Mouse (Mus musculus) limb, embryonic 10.5 days (tissue): ENCODE data around the gene Stxbp6. TPM values are rescaled to one million over a fixed set of nuclear protein-coding genes. Genes with fewer than 3 reads are reported as not detected.

Experiments
- DNase-seq: peaks from one replicate; pipeline ENCODE4 v3.0.0-alpha.2; 2017; ENCODE audit warnings: low spot score
- H3K27ac ChIP-seq: fragments of 300-500 bp; sonication (generic); 2 replicates; pipeline ENCODE4 v1.5.1; 2016; ENCODE audit warnings: mild to moderate bottlenecking
- H3K27me3 ChIP-seq: fragments of 300-500 bp; sonication (generic); 2 replicates; pipeline ENCODE4 v1.6.1; 2016; ENCODE audit warnings: low read depth, mild to moderate bottlenecking; ENCODE audit not compliant: poor library complexity, severe bottlenecking
- H3K36me3 ChIP-seq: fragments of 300-500 bp; sonication (generic); 2 replicates; pipeline ENCODE4 v1.6.1; 2016; ENCODE audit warnings: mild to moderate bottlenecking, moderate library complexity
- H3K4me1 ChIP-seq: fragments of 300-500 bp; sonication (generic); 2 replicates; pipeline ENCODE4 v1.6.1; 2016
- H3K4me3 ChIP-seq: fragments of 300-500 bp; sonication (generic); 2 replicates; pipeline ENCODE4 v1.5.1; 2016; ENCODE audit warnings: mild to moderate bottlenecking, moderate library complexity
- H3K9me3 ChIP-seq: fragments of 300-500 bp; sonication (generic); replicated peaks from 2 replicates; pipeline ENCODE4 v1.6.1; 2016; ENCODE audit warnings: mild to moderate bottlenecking
- WGBS: fragments of 180-500 bp; shearing (Covaris S2); methylation state at CpG from one replicate; pipeline ENCODE4 v1.1.7; 2016; 5-methylcytosine and 5-hydroxymethylcytosine counted together
- polyA plus RNA-seq: library from polyadenylated mRNA; unstranded; fragments of >200 nt; fragmentation: Nextera tagmentation; extraction: Ambion mirVana; gene quantifications from 2 replicates; pipeline ENCODE4 v1.2.1, GENCODE M21; 2016

The Stxbp6 gene
- polyA plus RNA-seq, 1 experiment from 2014 or later: 12.5 TPM

- 90% methylated on average over 2 of the region's 2 CpGs for WGBS
- Histone ChIP-seq H3K27ac (no peak overlapping the region), H3K36me3 (no peaks in the 10 kb centered on the region), H3K27me3 (no peaks in the 10 kb centered on the region), H3K4me3 (no peak overlapping the region), H3K9me3 (no peaks in the 10 kb centered on the region), H3K4me1 (peaks cover 9% of the 10 kb centered on the region; the same call in 1 of the 2 replicates)
- DNase-seq: no peak
Observed at GRCm38 (mm10) chr12:45009984-45010611, 64.4 kb downstream of the Stxbp6 start.

- H3K27me3 ChIP-seq: no peaks in the 10 kb centered on the region
- no peaks in the 10 kb centered on the region for H3K36me3 ChIP-seq
- H3K27ac ChIP-seq: no peak overlapping the region
- 95% methylated on average over 2 of the region's 2 CpGs for WGBS
- H3K4me1 ChIP-seq: no peaks in the 10 kb centered on the region
- H3K9me3 ChIP-seq: no peaks in the 10 kb centered on the region
- no peak for DNase-seq
- no peak overlapping the region for H3K4me3 ChIP-seq
Observed at GRCm38 (mm10) chr12:45006569-45006968, 67.9 kb downstream of the Stxbp6 start.

- WGBS: 88% methylated on average over 4 of the region's 4 CpGs
- Histone ChIP-seq H3K27me3 (no peaks in the 10 kb centered on the region), H3K9me3 (no peaks in the 10 kb centered on the region), H3K4me1 (no peaks in the 10 kb centered on the region), H3K36me3 (no peaks in the 10 kb centered on the region), H3K27ac (no peak overlapping the region), H3K4me3 (no peak overlapping the region)
- no peak for DNase-seq
Observed at GRCm38 (mm10) chr12:45006049-45006448, 68.5 kb downstream of the Stxbp6 start.

- Histone ChIP-seq H3K9me3 (no peaks in the 10 kb centered on the region), H3K4me3 (no peak overlapping the region), H3K27ac (no peak overlapping the region), H3K27me3 (no peaks in the 10 kb centered on the region), H3K4me1 (no peaks in the 10 kb centered on the region), H3K36me3 (no peaks in the 10 kb centered on the region)
- DNase-seq: no peak
- WGBS: 86% methylated on average over 1 of the region's 1 CpGs
Observed at GRCm38 (mm10) chr12:45001996-45002395, 72.5 kb downstream of the Stxbp6 start.

- WGBS: 91% methylated on average over 4 of the region's 4 CpGs
- Histone ChIP-seq H3K27me3 (no peaks in the 10 kb centered on the region), H3K27ac (no peak overlapping the region), H3K4me3 (no peak overlapping the region), H3K36me3 (no peaks in the 10 kb centered on the region), H3K4me1 (no peaks in the 10 kb centered on the region), H3K9me3 (no peaks in the 10 kb centered on the region)
- DNase-seq: no peak
Observed at GRCm38 (mm10) chr12:44997422-44997821, 77.1 kb downstream of the Stxbp6 start.

- Histone ChIP-seq H3K9me3 (no peaks in the 10 kb centered on the region), H3K27me3 (no peaks in the 10 kb centered on the region), H3K27ac (no peak overlapping the region), H3K36me3 (no peaks in the 10 kb centered on the region), H3K4me3 (no peak overlapping the region), H3K4me1 (no peaks in the 10 kb centered on the region)
- no peak for DNase-seq
- 91% methylated on average over 3 of the region's 3 CpGs for WGBS
Observed at GRCm38 (mm10) chr12:44996897-44997296, 77.6 kb downstream of the Stxbp6 start.

- WGBS: 87% methylated on average over 2 of the region's 2 CpGs
- H3K4me3 ChIP-seq: no peak overlapping the region
- no peak overlapping the region for H3K27ac ChIP-seq
- H3K36me3 ChIP-seq: no peaks in the 10 kb centered on the region
- no peaks in the 10 kb centered on the region for H3K27me3 ChIP-seq
- H3K4me1 ChIP-seq: no peaks in the 10 kb centered on the region
- DNase-seq: no peak
- no peaks in the 10 kb centered on the region for H3K9me3 ChIP-seq
Observed at GRCm38 (mm10) chr12:44996274-44996673, 78.2 kb downstream of the Stxbp6 start.

GRCm38 (mm10) chr12:44993391-44993790, 81.1 kb downstream of the Stxbp6 start:
- Histone ChIP-seq H3K27me3 (no peaks in the 10 kb centered on the region), H3K27ac (no peak overlapping the region), H3K4me1 (peaks cover 5% of the 10 kb centered on the region; the same call in 1 of the 2 replicates), H3K36me3 (no peaks in the 10 kb centered on the region), H3K9me3 (no peaks in the 10 kb centered on the region), H3K4me3 (no peak overlapping the region)
- WGBS: 89% methylated on average over 3 of the region's 3 CpGs
- DNase-seq: no peak

- no peak overlapping the region for H3K4me3 ChIP-seq
- DNase-seq: no peak
- peaks cover 5% of the 10 kb centered on the region; the same call in 1 of the 2 replicates for H3K4me1 ChIP-seq
- no peaks in the 10 kb centered on the region for H3K27me3 ChIP-seq
- H3K36me3 ChIP-seq: no peaks in the 10 kb centered on the region
- H3K27ac ChIP-seq: no peak overlapping the region
- H3K9me3 ChIP-seq: no peaks in the 10 kb centered on the region
- WGBS: 77% methylated on average over 4 of the region's 4 CpGs
Observed at GRCm38 (mm10) chr12:44992847-44993246, 81.7 kb downstream of the Stxbp6 start.

- H3K27ac ChIP-seq: no peak overlapping the region
- DNase-seq: no peak
- H3K4me1 ChIP-seq: peaks cover 5% of the 10 kb centered on the region; the same call in 1 of the 2 replicates
- no peaks in the 10 kb centered on the region for H3K9me3 ChIP-seq
- no peak overlapping the region for H3K4me3 ChIP-seq
- no peaks in the 10 kb centered on the region for H3K36me3 ChIP-seq
- no peaks in the 10 kb centered on the region for H3K27me3 ChIP-seq
- 78% methylated on average over 9 of the region's 9 CpGs for WGBS
Observed at GRCm38 (mm10) chr12:44990379-44990778, 84.1 kb downstream of the Stxbp6 start.

- WGBS: 84% methylated on average over 4 of the region's 4 CpGs
- H3K36me3 ChIP-seq: no peaks in the 10 kb centered on the region
- DNase-seq: no peak
Observed at GRCm38 (mm10) chr12:44989011-44989410, 85.5 kb downstream of the Stxbp6 start.

GRCm38 (mm10) chr12:44987762-44988161, 86.7 kb downstream of the Stxbp6 start:
- H3K27me3 ChIP-seq: no peaks in the 10 kb centered on the region
- no peak overlapping the region for H3K27ac ChIP-seq
- H3K36me3 ChIP-seq: no peaks in the 10 kb centered on the region
- H3K9me3 ChIP-seq: no peaks in the 10 kb centered on the region
- WGBS: 98% methylated on average over 1 of the region's 1 CpGs
- H3K4me1 ChIP-seq: peaks cover 5% of the 10 kb centered on the region; the same call in 1 of the 2 replicates
- H3K4me3 ChIP-seq: no peak overlapping the region
- no peak for DNase-seq

More at GRCm38 (mm10) chr12:44989011-44989410, 85.5 kb downstream of the Stxbp6 start:
- H3K27ac ChIP-seq: no peak overlapping the region
- H3K4me1 ChIP-seq: peaks cover 5% of the 10 kb centered on the region; the same call in 1 of the 2 replicates
- no peaks in the 10 kb centered on the region for H3K27me3 ChIP-seq
- no peaks in the 10 kb centered on the region for H3K9me3 ChIP-seq
- H3K4me3 ChIP-seq: no peak overlapping the region

- Histone ChIP-seq H3K4me1 (no peaks in the 10 kb centered on the region), H3K27ac (no peak overlapping the region), H3K27me3 (no peaks in the 10 kb centered on the region), H3K4me3 (no peak overlapping the region), H3K36me3 (no peaks in the 10 kb centered on the region), H3K9me3 (no peaks in the 10 kb centered on the region)
- 85% methylated on average over 5 of the region's 5 CpGs for WGBS
- DNase-seq: no peak
Observed at GRCm38 (mm10) chr12:44979316-44979848, 95.1 kb downstream of the Stxbp6 start.
